Mouse (Mus musculus) myocyte (in vitro differentiated cells): ENCODE data around the gene Mbnl1. TPM values are rescaled to one million over a fixed set of nuclear protein-coding genes. Genes with fewer than 3 reads are reported as not detected.
A peak's percentile ranks its signal among the peaks of the same experiment; 100 is the strongest.

Experiments used
- H3K27me3 ChIP-seq: one replicate; pipeline ENCODE4 v1.6.1; 2011; ENCODE audit not compliant: control insufficient read depth, insufficient read depth, insufficient read length
- H3K36me3 ChIP-seq: one replicate; pipeline ENCODE4 v1.6.1; 2011; ENCODE audit not compliant: control insufficient read depth, insufficient read depth
- H3K4me2 ChIP-seq: one replicate; pipeline ENCODE4 v1.6.1; 2011; ENCODE audit warnings: low read depth, control low read depth
- H3K4me3 ChIP-seq: one replicate; pipeline ENCODE4 v1.5.1; 2011; ENCODE audit warnings: mild to moderate bottlenecking, control low read depth, moderate library complexity
- H3K79me2 ChIP-seq: one replicate; pipeline ENCODE4 v1.6.1; 2011; ENCODE audit not compliant: control insufficient read depth, insufficient read depth
- H3ac ChIP-seq: one replicate; pipeline ENCODE4 v1.6.1; 2011; ENCODE audit not compliant: control insufficient read depth, insufficient read length
- CEBPB ChIP-seq: IDR thresholded peaks from 2 replicates; pipeline ENCODE4 v1.6.1; 2011; ENCODE audit warnings: mild to moderate bottlenecking, moderate library complexity; ENCODE audit not compliant: poor library complexity, insufficient read depth, severe bottlenecking
- E2F4 ChIP-seq: IDR thresholded peaks from one replicate; pipeline ENCODE4 v1.6.1; 2011; ENCODE audit warnings: mild to moderate bottlenecking, control low read depth, moderate library complexity; ENCODE audit not compliant: insufficient read depth
- MAX ChIP-seq: IDR thresholded peaks from one replicate; pipeline ENCODE4 v1.6.1; 2011; ENCODE audit warnings: low read depth, mild to moderate bottlenecking, control low read depth
- MYOD1 ChIP-seq, 3 experiments: IDR thresholded peaks; one replicate each; pipeline ENCODE4 v1.6.1; 2011; ENCODE audit warnings: control low read depth in 2 of 3, low read depth in 2 of 3, mild to moderate bottlenecking in 2 of 3, moderate library complexity in 1 of 3; ENCODE audit not compliant: insufficient read length in 2 of 3, control insufficient read depth in 1 of 3
- MYOG ChIP-seq, 3 experiments: IDR thresholded peaks; one replicate each; pipeline ENCODE4 v1.6.1; 2011; ENCODE audit warnings: control low read depth in 2 of 3, low read depth in 2 of 3, mild to moderate bottlenecking in 2 of 3; ENCODE audit not compliant: insufficient read length in 2 of 3, control insufficient read depth in 1 of 3, insufficient read depth in 1 of 3
- POLR2A ChIP-seq: IDR thresholded peaks from one replicate; pipeline ENCODE4 v1.6.1; 2011; ENCODE audit warnings: low read depth, mild to moderate bottlenecking, control low read depth, moderate library complexity; ENCODE audit not compliant: insufficient read length
- POLR2AphosphoS2 ChIP-seq: IDR thresholded peaks from one replicate; pipeline ENCODE4 v1.6.1; 2011; ENCODE audit warnings: low read depth, control low read depth; ENCODE audit not compliant: insufficient read length
- REST ChIP-seq: IDR thresholded peaks from one replicate; pipeline ENCODE4 v1.6.1; 2011; ENCODE audit warnings: mild to moderate bottlenecking, control low read depth, moderate library complexity; ENCODE audit not compliant: insufficient read depth, insufficient read length
- SRF ChIP-seq: IDR thresholded peaks from one replicate; pipeline ENCODE4 v1.6.1; 2011; ENCODE audit warnings: low read depth; ENCODE audit not compliant: control insufficient read depth, insufficient read length
- TCF12 ChIP-seq: IDR thresholded peaks from one replicate; pipeline ENCODE4 v1.6.1; 2011; ENCODE audit warnings: mild to moderate bottlenecking, control low read depth; ENCODE audit not compliant: poor library complexity, insufficient read depth, severe bottlenecking
- TCF3 ChIP-seq: IDR thresholded peaks from one replicate; pipeline ENCODE4 v1.6.1; 2011; ENCODE audit warnings: low read depth, control low read depth; ENCODE audit not compliant: insufficient read length
- USF1 ChIP-seq: IDR thresholded peaks from one replicate; pipeline ENCODE4 v1.6.1; 2011; ENCODE audit warnings: low read depth, mild to moderate bottlenecking, control low read depth, moderate library complexity
- polyA plus RNA-seq: library from polyadenylated mRNA; unstranded; fragments of >200 nt; fragmentation: generic; extraction: Trizol; gene quantifications from one replicate; pipeline ENCODE4 v1.2.1, GENCODE M21; 2012; ENCODE audit warnings: missing spikeins

Gene Mbnl1
- polyA plus RNA-seq, 1 experiment: 24.7 TPM

- TF ChIP-seq CEBPB (no peak), MYOG (IDR thresholded peaks at IDR 0.05; ENCODE audit: control insufficient read depth in 1 of 3, insufficient read depth in 1 of 3, insufficient read length in 2 of 3, low read depth in 2 of 3) (no peak), POLR2A (no peak), TCF12 (no peak), E2F4 (no peak), POLR2AphosphoS2 (no peak), SRF (no peak), REST (no peak), USF1 (peak; percentile 16), MYOD1 (IDR thresholded peaks at IDR 0.05; ENCODE audit: control insufficient read depth in 1 of 3, insufficient read length in 2 of 3, low read depth in 2 of 3) (no peak), TCF3 (no peak), MAX (peak; percentile 47)
- H3K4me2 ChIP-seq: peak overlapping the region; percentile 81
- H3K4me3 ChIP-seq: peak overlapping the region; percentile 43
- no peaks in the 10 kb centered on the region for H3K27me3 ChIP-seq
- H3K79me2 ChIP-seq: peaks cover 55% of the 10 kb centered on the region
- H3K36me3 ChIP-seq: no peaks in the 10 kb centered on the region
- H3ac ChIP-seq: peak overlapping the region; percentile 65
These were observed 29.7 kb downstream of the Mbnl1 start for GRCm38 (mm10) chr3:60502155-60502987.

DNA sequence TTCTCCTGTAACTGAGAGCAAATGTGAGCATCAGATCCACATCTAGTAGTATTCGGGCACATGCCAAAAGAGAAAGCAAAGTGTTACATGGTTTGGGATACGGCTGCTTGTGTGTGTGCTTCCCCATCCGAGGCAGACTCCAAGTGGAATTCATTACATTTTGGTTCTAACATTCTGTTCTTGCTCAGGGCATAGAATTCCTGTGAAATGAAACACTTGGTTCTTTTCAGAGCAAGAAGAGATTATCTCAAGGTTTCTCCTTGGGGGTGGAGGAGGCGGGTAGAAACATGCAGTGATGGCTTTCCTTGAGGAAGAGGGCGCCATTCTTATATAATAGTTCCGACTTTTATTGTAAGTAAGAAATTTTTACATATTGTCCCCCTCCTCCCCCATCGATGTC, 30.6 kb downstream of the Mbnl1 start:
- Histone ChIP-seq H3ac (no peak overlapping the region), H3K36me3 (no peaks in the 10 kb centered on the region), H3K4me3 (peak overlapping the region; percentile 43), H3K79me2 (peaks cover 64% of the 10 kb centered on the region), H3K27me3 (no peaks in the 10 kb centered on the region), H3K4me2 (peak overlapping the region; percentile 81)
- no peak for TF ChIP-seq SRF
- no peak for TF ChIP-seq E2F4
- TF ChIP-seq REST: no peak
- TF ChIP-seq TCF3: no peak
- TF ChIP-seq TCF12: no peak
- no peak for TF ChIP-seq MYOG (IDR thresholded peaks at IDR 0.05; ENCODE audit: control insufficient read depth in 1 of 3, insufficient read depth in 1 of 3, insufficient read length in 2 of 3, low read depth in 2 of 3)
- no peak for TF ChIP-seq POLR2AphosphoS2

- no peak for TF ChIP-seq E2F4
- no peak for TF ChIP-seq MAX
- no peak for TF ChIP-seq MYOG (IDR thresholded peaks at IDR 0.05; ENCODE audit: control insufficient read depth in 1 of 3, insufficient read depth in 1 of 3, insufficient read length in 2 of 3, low read depth in 2 of 3)
- no peak for TF ChIP-seq MYOD1 (IDR thresholded peaks at IDR 0.05; ENCODE audit: control insufficient read depth in 1 of 3, insufficient read length in 2 of 3, low read depth in 2 of 3)
- no peak for TF ChIP-seq REST
- TF ChIP-seq POLR2A: no peak
- no peak for TF ChIP-seq CEBPB
- TF ChIP-seq SRF: no peak
- no peak for TF ChIP-seq TCF3
- peak overlapping the region; percentile 81 for H3K4me2 ChIP-seq
These were observed 32.3 kb downstream of the Mbnl1 start for GRCm38 (mm10) chr3:60504775-60505430.

GRCm38 (mm10) chr3:60506821-60507220, 34.2 kb downstream of the Mbnl1 start:
- no peak overlapping the region for H3ac ChIP-seq
- H3K27me3 ChIP-seq: no peaks in the 10 kb centered on the region
- no peak overlapping the region for H3K4me2 ChIP-seq
- TF ChIP-seq SRF: no peak
- TF ChIP-seq POLR2A: no peak
- TF ChIP-seq MAX: no peak
- no peak for TF ChIP-seq TCF3
- no peak for TF ChIP-seq E2F4
- H3K36me3 ChIP-seq: no peaks in the 10 kb centered on the region
- H3K79me2 ChIP-seq: peaks cover 100% of the 10 kb centered on the region
- no peak overlapping the region for H3K4me3 ChIP-seq

More at GRCm38 (mm10) chr3:60504775-60505430, 32.3 kb downstream of the Mbnl1 start:
- H3K36me3 ChIP-seq: no peaks in the 10 kb centered on the region
- H3ac ChIP-seq: no peak overlapping the region
- H3K27me3 ChIP-seq: no peaks in the 10 kb centered on the region
- peak overlapping the region; percentile 43 for H3K4me3 ChIP-seq
- peaks cover 81% of the 10 kb centered on the region for H3K79me2 ChIP-seq

- H3K4me3 ChIP-seq: no peak overlapping the region
- H3K36me3 ChIP-seq: no peaks in the 10 kb centered on the region
- no peak overlapping the region for H3K4me2 ChIP-seq
- H3K27me3 ChIP-seq: no peaks in the 10 kb centered on the region
- no peak overlapping the region for H3ac ChIP-seq
- H3K79me2 ChIP-seq: peaks cover 100% of the 10 kb centered on the region
- TF ChIP-seq MYOD1 (IDR thresholded peaks at IDR 0.05; ENCODE audit: control insufficient read depth in 1 of 3, insufficient read length in 2 of 3, low read depth in 2 of 3) (no peak), POLR2AphosphoS2 (no peak), TCF3 (no peak), E2F4 (no peak)
These were observed 34.9 kb downstream of the Mbnl1 start for GRCm38 (mm10) chr3:60507496-60507895.
